Mouse (Mus musculus) NIH3T3 (cell line): ENCODE results near the gene Ugp2.

Experiments
- DNase-seq: peaks from one replicate; pipeline ENCODE4 v3.0.0-alpha.2; 2012; ENCODE audit warnings: low read depth

Gene Ugp2

GRCm38 (mm10) chr11:21371122-21371806 lies at the start of gene Ugp2:
Ugp2 (minus strand) TSS chr11:21371201.
- DNase-seq, result peak; percentile 98

DNA sequence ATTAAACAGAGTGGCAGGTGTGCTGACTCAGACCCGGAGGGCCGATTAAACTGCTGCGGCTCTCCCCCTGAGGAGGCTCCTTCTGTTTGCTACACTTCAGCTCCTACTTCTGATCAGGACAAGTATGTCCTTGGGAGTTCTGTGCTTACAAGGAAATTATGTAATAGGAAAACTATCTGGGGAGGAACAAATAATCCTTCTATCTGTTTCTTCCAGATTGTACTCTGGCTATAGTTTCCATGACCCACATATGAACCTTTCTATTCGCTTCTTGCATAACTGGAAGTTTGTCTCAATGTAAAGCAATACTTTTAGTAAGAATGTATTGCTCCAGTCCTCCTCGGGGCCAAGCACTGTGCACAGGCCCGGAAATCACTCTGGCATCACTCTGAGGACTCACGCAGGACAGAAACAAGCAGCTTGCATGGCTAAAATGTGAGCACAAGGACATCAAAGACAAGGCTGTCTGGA lies 43.9 kb upstream of the Ugp2 start:
- DNase-seq, result peak; percentile 10

GRCm38 (mm10) chr11:21406668-21407067 lies 35.7 kb upstream of the Ugp2 start:
- no peak for DNase-seq

DNA sequence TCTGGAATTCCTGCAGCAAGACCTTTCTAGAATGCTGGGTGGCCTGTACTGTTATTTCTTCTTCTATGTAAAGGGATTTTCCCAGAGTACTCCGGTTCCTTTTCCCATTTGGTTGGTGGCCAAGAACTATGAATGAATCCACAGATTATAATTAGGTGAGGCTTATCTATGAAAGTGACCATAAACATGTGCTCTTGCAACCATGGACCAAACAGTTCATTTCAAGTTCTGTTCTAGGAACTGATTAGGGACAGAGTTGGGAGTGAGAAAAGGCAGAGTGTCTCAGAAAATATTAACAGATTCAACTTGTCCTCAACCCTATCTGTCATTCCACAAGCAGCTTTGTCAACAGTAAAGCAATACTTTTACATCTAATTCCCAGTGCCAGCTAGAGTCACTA lies 35.1 kb upstream of the Ugp2 start:
- no peak for DNase-seq

- DNase-seq, result no peak
Measured at GRCm38 (mm10) chr11:21403877-21404276, 32.9 kb upstream of the Ugp2 start.

DNA sequence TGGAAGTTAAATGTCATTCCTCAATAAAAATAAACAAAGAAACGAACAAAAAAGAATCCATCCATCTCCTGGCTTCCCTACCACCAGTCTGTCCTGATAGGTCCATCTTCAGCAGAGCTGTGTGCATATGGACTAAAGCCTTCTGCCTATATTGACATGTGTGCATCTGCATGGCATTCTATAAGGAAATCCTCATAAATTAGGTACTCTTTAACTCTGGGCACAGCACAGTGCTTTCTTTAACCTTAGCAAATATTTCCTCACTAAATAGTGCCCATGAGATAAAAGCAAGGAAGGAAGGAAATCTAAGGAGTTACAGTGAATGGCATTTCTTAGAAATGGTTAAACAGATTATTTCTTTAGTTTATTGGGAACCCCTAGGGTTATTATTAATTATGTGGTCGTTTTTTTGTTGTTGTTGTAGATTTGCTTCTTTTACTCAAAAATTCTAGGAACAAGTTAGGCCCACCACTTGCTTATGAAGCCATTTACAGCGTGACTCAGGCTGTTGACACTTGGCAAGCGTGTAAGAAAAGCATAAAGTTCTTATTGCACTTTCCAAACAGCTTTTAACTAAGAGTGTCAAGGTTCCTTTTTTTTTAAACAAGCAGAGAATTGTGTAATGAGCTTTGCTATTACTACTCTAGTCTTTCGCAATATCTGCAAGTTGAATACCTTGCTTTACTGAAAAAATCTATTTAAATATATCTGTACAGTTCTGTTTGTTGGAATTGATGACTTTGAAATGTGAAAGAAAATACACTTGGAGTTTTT lies 31.7 kb upstream of the Ugp2 start:
- peak; percentile 66 for DNase-seq

DNA sequence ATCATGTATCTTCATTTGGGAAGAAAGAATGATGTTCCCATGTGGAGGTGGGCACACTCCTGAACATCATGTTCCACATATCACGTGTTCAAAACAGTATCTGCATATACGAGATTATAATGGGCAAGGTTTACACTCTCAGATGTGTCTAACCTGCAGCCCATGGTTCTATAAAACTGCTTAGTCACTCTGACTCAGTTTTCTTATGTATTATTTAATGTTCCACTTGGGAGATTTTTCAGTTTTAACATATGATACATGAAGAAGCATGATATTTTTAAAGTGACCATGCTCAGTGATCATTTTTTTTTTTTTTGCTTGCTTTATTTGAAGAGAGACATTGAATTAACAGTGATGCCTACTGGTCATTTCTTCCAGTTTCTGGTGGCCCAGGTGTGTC lies 30.2 kb upstream of the Ugp2 start:
- no peak for DNase-seq

DNA sequence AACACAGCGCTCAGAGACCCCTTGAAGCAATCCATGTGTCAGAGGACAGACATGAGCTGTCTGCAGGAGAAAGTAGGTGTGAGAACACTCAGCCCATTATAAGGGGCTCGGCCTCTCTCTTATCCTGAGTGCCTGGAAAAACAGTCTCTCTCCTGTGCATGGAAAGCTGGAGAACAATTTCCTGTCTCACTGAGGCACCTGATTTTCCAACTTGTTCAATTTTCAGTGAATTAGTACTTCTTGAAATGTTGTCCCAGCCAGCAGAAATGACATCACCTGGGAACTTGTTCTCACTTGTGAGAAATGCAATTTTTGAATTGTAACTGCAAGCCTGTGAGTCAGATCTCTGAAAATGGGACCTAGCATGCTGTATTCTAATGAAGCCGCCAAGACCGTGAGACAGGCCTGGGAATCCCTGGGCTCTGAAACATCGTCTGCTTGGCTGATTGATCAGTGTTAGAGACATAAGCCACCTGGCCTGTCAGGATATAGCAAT lies 28.2 kb upstream of the Ugp2 start:
- peak; percentile 27 for DNase-seq

DNA sequence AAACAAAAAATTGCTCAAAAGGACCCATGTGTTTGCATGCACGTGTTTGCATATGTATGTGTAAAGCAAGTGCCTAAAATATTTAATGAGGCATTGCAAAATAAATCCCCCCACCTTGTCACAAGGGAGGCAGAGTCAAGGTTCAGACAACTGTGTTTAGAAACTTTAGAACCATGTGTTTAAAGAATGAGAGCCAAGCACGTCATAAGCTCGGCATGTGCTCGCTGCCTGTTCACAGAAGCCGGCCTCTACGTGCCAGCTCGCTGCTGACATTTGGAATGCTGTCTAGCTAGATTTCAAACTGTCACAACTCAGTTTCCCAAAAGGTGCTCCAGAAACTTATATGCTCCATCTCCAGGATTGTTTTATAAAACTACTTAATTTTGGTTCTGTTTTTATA lies 27.5 kb upstream of the Ugp2 start:
- DNase-seq, result peak; percentile 62

DNA sequence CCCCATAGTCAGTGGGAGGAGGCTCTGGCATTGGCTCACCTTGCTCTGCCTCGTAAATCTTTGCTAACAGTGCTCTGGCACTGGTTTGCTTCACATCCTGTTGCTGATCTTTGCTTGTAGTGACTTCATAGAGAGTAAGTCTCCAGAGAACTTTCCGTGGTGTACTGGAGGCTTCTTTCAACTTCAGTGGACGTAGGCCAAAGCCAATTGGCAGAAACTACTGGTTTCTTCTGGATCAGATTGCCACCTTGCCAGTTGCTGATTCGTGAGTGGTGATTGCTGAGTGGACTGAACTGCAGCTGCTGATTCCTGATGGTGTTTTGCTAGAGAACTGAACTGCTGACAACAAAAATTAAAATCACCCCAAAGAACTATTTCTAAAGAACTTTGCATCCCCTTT lies 15.8 kb upstream of the Ugp2 start:
- peak; percentile 67 for DNase-seq

DNA sequence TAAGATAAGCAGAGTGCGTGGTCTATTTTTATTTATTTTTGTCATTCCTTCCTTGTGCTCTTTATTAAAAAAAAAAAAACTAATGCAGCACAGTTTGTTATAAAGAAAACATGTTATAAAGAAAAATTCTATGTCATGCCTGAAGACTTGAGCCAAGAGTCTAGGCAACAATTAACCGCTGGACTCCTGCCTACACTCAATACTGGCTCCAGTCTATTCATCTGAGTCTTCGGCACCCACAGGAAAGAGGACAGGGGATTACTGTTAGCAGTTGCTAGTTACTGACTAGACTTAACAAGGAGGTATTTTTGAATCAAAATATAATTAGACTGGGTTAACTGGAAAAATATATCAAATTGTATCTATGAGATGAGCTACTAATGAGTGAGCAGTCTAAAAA lies 3.1 kb upstream of the Ugp2 start:
- peak; percentile 14 for DNase-seq

- DNase-seq, result peak; percentile 89
Measured at GRCm38 (mm10) chr11:21370399-21371121, 441 bp downstream of the Ugp2 start.

- peak; percentile 43 for DNase-seq
Measured at GRCm38 (mm10) chr11:21369248-21370016, 1.6 kb downstream of the Ugp2 start.

GRCm38 (mm10) chr11:21368466-21368865 lies 2.5 kb downstream of the Ugp2 start:
- DNase-seq, result peak; percentile 29

GRCm38 (mm10) chr11:21363144-21363940 lies 7.7 kb downstream of the Ugp2 start:
- peak; percentile 53 for DNase-seq

GRCm38 (mm10) chr11:21351296-21351695 lies 19.7 kb downstream of the Ugp2 start:
- DNase-seq, result no peak

- DNase-seq, result no peak
Measured at GRCm38 (mm10) chr11:21348890-21349289, 22.1 kb downstream of the Ugp2 start.

DNA sequence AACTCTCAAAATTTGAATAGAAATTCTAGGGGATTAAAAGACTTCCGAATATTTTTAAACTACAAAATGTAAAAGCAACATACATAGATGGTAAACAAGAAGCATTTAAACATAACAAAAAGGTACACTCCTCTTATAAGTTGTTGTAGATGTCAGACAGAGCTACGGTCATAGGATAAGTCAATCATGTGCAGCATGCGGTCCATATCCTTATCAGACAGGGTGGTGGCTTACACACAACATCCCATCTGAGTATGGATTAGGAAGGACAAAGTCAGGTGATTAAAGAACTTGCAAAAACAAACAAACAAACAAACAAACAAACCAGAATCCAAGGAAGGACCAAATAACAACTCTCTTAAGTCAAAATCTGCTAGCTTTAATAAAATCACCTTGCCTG lies 25.0 kb downstream of the Ugp2 start:
- no peak for DNase-seq

DNA sequence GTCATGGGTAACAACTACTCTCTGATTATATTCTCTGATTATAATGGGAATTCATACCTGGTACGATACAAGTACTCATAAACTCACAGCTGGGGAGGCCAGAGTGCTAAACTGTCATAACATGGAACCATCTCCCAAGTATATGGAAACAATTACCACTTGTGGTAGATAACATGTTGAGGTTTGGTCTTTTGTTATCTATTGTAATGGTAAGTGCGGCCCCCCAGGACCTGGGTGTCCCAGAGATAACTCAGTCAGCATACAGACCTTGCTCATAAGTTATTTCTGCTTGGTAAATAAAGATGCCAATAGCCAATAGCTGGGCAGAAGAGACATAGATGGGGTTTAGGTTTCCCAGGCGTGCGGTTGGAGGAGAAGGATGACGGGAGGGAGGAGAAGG lies 27.5 kb downstream of the Ugp2 start:
- no peak for DNase-seq

DNA sequence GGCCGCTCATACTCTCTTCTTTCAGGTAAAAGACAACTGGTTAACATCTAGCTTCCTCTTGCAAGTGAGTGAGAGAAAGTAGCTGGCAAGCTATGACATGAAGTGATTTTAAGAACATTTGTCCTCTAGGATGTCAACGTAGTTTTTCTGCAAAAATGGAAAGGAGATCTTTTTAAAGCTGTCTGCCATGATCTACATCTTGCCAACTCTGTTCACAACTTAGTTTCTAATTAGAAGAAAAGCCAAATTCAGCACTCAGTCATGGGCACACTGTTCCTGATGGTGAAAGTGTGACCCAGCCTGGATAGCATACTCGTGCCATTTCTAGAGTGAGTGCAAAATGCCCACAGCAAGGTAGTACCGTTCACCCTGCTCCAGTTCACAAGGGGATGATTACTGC lies 31.9 kb downstream of the Ugp2 start:
- no peak for DNase-seq

GRCm38 (mm10) chr11:21337855-21338254 lies 33.1 kb downstream of the Ugp2 start:
- DNase-seq, result no peak
